Mouse (Mus musculus): Measurements from ENCODE around the gene Dync1li2.

GRCm38 (mm10) chr8:104390245-104390644, 52.6 kb downstream of the Dync1li2 start:
- TF ChIP-seq KAT2A (IDR thresholded peaks at IDR 0.05; ENCODE audit: insufficient replicate concordance, low read length) (no peak), CTCF (conservative IDR thresholded peaks at IDR 0.05 in 1 of 2, IDR thresholded peaks at IDR 0.05 in 1 of 2; ENCODE audit: low read depth in 2 of 2, low read length in 2 of 2) (no peak), UBTF (IDR thresholded peaks at IDR 0.05; ENCODE audit: low read depth, low read length) (no peak), JUN (IDR thresholded peaks at IDR 0.05; ENCODE audit: insufficient read depth, low read depth, low read length) (no peak), NRF1 (IDR thresholded peaks at IDR 0.05; ENCODE audit: low read depth, low read length) (no peak), USF1 (IDR thresholded peaks at IDR 0.05; ENCODE audit: low read depth, low read length) (no peak), CHD2 (IDR thresholded peaks at IDR 0.05; ENCODE audit: low read length) (no peak), JUND (conservative IDR thresholded peaks at IDR 0.05; ENCODE audit: low read depth, low read length) (no peak), EP300 (IDR thresholded peaks at IDR 0.05; ENCODE audit: low read length) (no peak), SMC3 (IDR thresholded peaks at IDR 0.05; ENCODE audit: low read depth, low read length) (no peak), E2F4 (IDR thresholded peaks at IDR 0.05; ENCODE audit: insufficient replicate concordance, low read depth, low read length) (no peak), MEF2A (IDR thresholded peaks at IDR 0.05; ENCODE audit: borderline replicate concordance, low read depth, low read length) (no peak), POLR2A (IDR thresholded peaks at IDR 0.05; ENCODE audit: low read depth, low read length) (no peak), RCOR1 (conservative IDR thresholded peaks at IDR 0.05; ENCODE audit: low read depth, low read length) (no peak)

Data from CH12.LX (cell line).